Mouse (Mus musculus) lung, postnatal 0 days (tissue): ENCODE measurements around the gene Polrmt. TPM values are rescaled to one million over a fixed set of nuclear protein-coding genes. Genes with fewer than 3 reads are reported as not detected.

Source experiments
- ATAC-seq: fragments of 200-750 bp; cut with Nextera tagmentation; 2 replicates; pipeline ENCODE4 v1.8.0; 2017; ENCODE audit warnings: moderate library complexity
- DNase-seq: peaks from one replicate; pipeline ENCODE4 v3.0.0-alpha.2; 2016; ENCODE audit warnings: low spot score
- H3K27ac ChIP-seq: fragments of 300-500 bp; sonication (generic); 2 replicates; pipeline ENCODE4 v1.5.1; 2014; ENCODE audit warnings: antibody characterized with exemption, mild to moderate bottlenecking, low read length, mixed read lengths
- H3K27me3 ChIP-seq: fragments of 300-500 bp; sonication (generic); replicated peaks from 2 replicates; pipeline ENCODE4 v1.6.1; 2014; ENCODE audit warnings: low read length, mixed read lengths; ENCODE audit not compliant: insufficient read depth
- H3K36me3 ChIP-seq: fragments of 300-500 bp; sonication (generic); 2 replicates; pipeline ENCODE4 v1.6.1; 2014; ENCODE audit warnings: low read length, mixed read lengths; ENCODE audit not compliant: insufficient read depth
- H3K4me1 ChIP-seq: fragments of 300-500 bp; sonication (generic); 2 replicates; pipeline ENCODE4 v1.6.1; 2014; ENCODE audit warnings: antibody characterized with exemption, low read depth, low read length, mixed read lengths; ENCODE audit not compliant: insufficient read depth
- H3K4me2 ChIP-seq: fragments of 300-500 bp; sonication (generic); replicated peaks from 2 replicates; pipeline ENCODE4 v1.6.1; 2014; ENCODE audit warnings: low read depth, mild to moderate bottlenecking, low read length, moderate library complexity, mixed read lengths
- H3K4me3 ChIP-seq: fragments of 300-500 bp; sonication (generic); 2 replicates; pipeline ENCODE4 v1.5.1; 2014; ENCODE audit warnings: low read depth, low read length
- H3K9ac ChIP-seq: fragments of 300-500 bp; sonication (generic); replicated peaks from 2 replicates; pipeline ENCODE4 v1.6.1; 2014; ENCODE audit warnings: low read depth, mild to moderate bottlenecking
- H3K9me3 ChIP-seq: fragments of 300-500 bp; sonication (generic); 2 replicates; pipeline ENCODE4 v1.6.1; 2016; ENCODE audit warnings: low read length, mixed read lengths
- CTCF ChIP-seq: IDR thresholded peaks from 2 replicates; pipeline ENCODE4 v1.5.1; 2016; ENCODE audit warnings: antibody characterized with exemption, mild to moderate bottlenecking
- EP300 ChIP-seq: IDR thresholded peaks from 2 replicates; pipeline ENCODE4 v1.6.1; 2016; ENCODE audit warnings: antibody characterized with exemption, mild to moderate bottlenecking, control low read depth
- WGBS: fragments of 180-500 bp; shearing (Covaris S2); extraction: QIAGEN DNeasy Blood & Tissue Kit; methylation state at CpG from one replicate; pipeline ENCODE4 v1.1.7; 2014; 5-methylcytosine and 5-hydroxymethylcytosine counted together
- polyA plus RNA-seq: library from polyadenylated mRNA; unstranded; fragments of >200 nt; fragmentation: Nextera tagmentation; extraction: Ambion mirVana; gene quantifications from 2 replicates; pipeline ENCODE4 v1.2.1, GENCODE M21; 2015

Polrmt gene
- 17.4 and 22.4 TPM in 2 replicates for polyA plus RNA-seq

- ATAC-seq (peak; percentile 99), DNase-seq (peak; percentile 99)
- 2% methylated on average over 35 of the region's 38 CpGs for WGBS
- Histone ChIP-seq H3K27ac (no peak within 1 kb of the TSS), H3K9me3 (no peaks in the 10 kb centered on the region), H3K4me3 (peak within 1 kb of the TSS; percentile 53), H3K4me1 (no peaks in the 10 kb centered on the region; the same call in 1 of the 2 replicates), H3K9ac (peak within 1 kb of the TSS; percentile 39), H3K4me2 (peak within 1 kb of the TSS; percentile 74), H3K36me3 (peaks cover 12% of the 10 kb centered on the region; the same call in 1 of the 2 replicates), H3K27me3 (no peaks in the 10 kb centered on the region)
- TF ChIP-seq EP300 (no peak), CTCF (peak; percentile 65)
Observed at GRCm38 (mm10) chr10:79745898-79746773, at the start of gene Polrmt. TSS of gene Polrmt (minus strand) at chr10:79746581.

GRCm38 (mm10) chr10:79795905-79796304, 49.5 kb upstream of the Polrmt start:
- no peaks in the 10 kb centered on the region for H3K9me3 ChIP-seq
- no peak for ATAC-seq
- 97% methylated on average over 3 of the region's 3 CpGs for WGBS

GRCm38 (mm10) chr10:79794491-79794931, 48.1 kb upstream of the Polrmt start:
- no peak for TF ChIP-seq EP300
- TF ChIP-seq CTCF: no peak
- Histone ChIP-seq H3K4me3 (peak overlapping the region; percentile 73), H3K4me2 (peak overlapping the region; percentile 93), H3K36me3 (no peaks in the 10 kb centered on the region), H3K9me3 (no peaks in the 10 kb centered on the region), H3K27me3 (no peaks in the 10 kb centered on the region), H3K4me1 (peaks cover 10% of the 10 kb centered on the region; the same call in 1 of the 2 replicates), H3K27ac (peak overlapping the region; percentile 51; the same call in 1 of the 2 replicates), H3K9ac (peak overlapping the region; percentile 48; the same call in 1 of the 2 replicates)
- peak; percentile 79 for DNase-seq
- peak; percentile 80 for ATAC-seq
- 13% methylated on average over 10 of the region's 10 CpGs for WGBS

More at GRCm38 (mm10) chr10:79795905-79796304, 49.5 kb upstream of the Polrmt start:
- no peak overlapping the region for H3K27ac ChIP-seq
- no peaks in the 10 kb centered on the region for H3K36me3 ChIP-seq
- no peak for TF ChIP-seq EP300
- TF ChIP-seq CTCF: peak; percentile 10; the same call in 1 of the 2 replicates
- peaks cover 10% of the 10 kb centered on the region; the same call in 1 of the 2 replicates for H3K4me1 ChIP-seq
- DNase-seq: no peak
- no peak overlapping the region for H3K4me2 ChIP-seq
- H3K9ac ChIP-seq: no peak overlapping the region
- no peak overlapping the region for H3K4me3 ChIP-seq
- H3K27me3 ChIP-seq: no peaks in the 10 kb centered on the region

- peak overlapping the region; percentile 51; the same call in 1 of the 2 replicates for H3K27ac ChIP-seq
Observed at GRCm38 (mm10) chr10:79793738-79794490, 47.5 kb upstream of the Polrmt start.

GRCm38 (mm10) chr10:79793051-79793737, 46.8 kb upstream of the Polrmt start, which contains the start of gene Palm:
TSS of gene Palm (plus strand) at chr10:79793572.
- Histone ChIP-seq H3K27ac (peak within 1 kb of the TSS; percentile 51; the same call in 1 of the 2 replicates), H3K9ac (peak within 1 kb of the TSS; percentile 48), H3K4me3 (peak within 1 kb of the TSS; percentile 73), H3K27me3 (no peaks in the 10 kb centered on the region), H3K9me3 (no peaks in the 10 kb centered on the region), H3K4me2 (peak within 1 kb of the TSS; percentile 93), H3K4me1 (peaks cover 10% of the 10 kb centered on the region; the same call in 1 of the 2 replicates), H3K36me3 (no peaks in the 10 kb centered on the region)
- TF ChIP-seq CTCF: peak; percentile 83
- TF ChIP-seq EP300: no peak
- peak; percentile 67 for ATAC-seq
- DNase-seq: peak; percentile 69
- 6% methylated on average over 39 of the region's 51 CpGs for WGBS

More at GRCm38 (mm10) chr10:79793738-79794490, 47.5 kb upstream of the Polrmt start:
- DNase-seq: no peak
- Histone ChIP-seq H3K4me2 (peak overlapping the region; percentile 93), H3K4me1 (peaks cover 10% of the 10 kb centered on the region; the same call in 1 of the 2 replicates), H3K9me3 (no peaks in the 10 kb centered on the region), H3K36me3 (no peaks in the 10 kb centered on the region), H3K4me3 (peak overlapping the region; percentile 73), H3K27me3 (no peaks in the 10 kb centered on the region), H3K9ac (peak overlapping the region; percentile 48)
- ATAC-seq: peak; percentile 10
- 7% methylated on average over 37 of the region's 38 CpGs for WGBS
- TF ChIP-seq CTCF (no peak), EP300 (no peak)
